Mouse (Mus musculus): ENCODE measurements at regions not wholly inside any gene's neighbourhood (a gene's known extent, or its start where the extent isn't known, plus 50 kb on each side); places are given as distances from the start of the nearest gene placed in this dataset.
"Not testable (repeated sequence)": the region's sequence is repeated elsewhere in the genome, so short reads cannot be mapped to it uniquely, and the experiment has no call there.

- DNase-seq (ENCODE audit: low read depth, low spot score) = no peak
Measured at GRCm38 (mm10) chr6:143431896-143432450, 265.0 kb downstream of the Etnk1 start.

- DNase-seq (ENCODE audit: low read depth, low spot score) = no peak
Measured at GRCm38 (mm10) chr6:143437367-143438271, 270.6 kb downstream of the Etnk1 start.

GRCm38 (mm10) chr6:143438272-143438591, 271.2 kb downstream of the Etnk1 start:
- DNase-seq (ENCODE audit: low read depth, low spot score) = no peak

GRCm38 (mm10) chr6:143439484-143439883, 272.5 kb downstream of the Etnk1 start:
- no peak for DNase-seq (ENCODE audit: low read depth, low spot score)

- DNase-seq (ENCODE audit: low read depth, low spot score) = no peak
Measured at GRCm38 (mm10) chr6:143440237-143440950, 273.4 kb downstream of the Etnk1 start.

- DNase-seq (ENCODE audit: low read depth, low spot score) = no peak
Measured at GRCm38 (mm10) chr6:143442361-143442760, 275.3 kb downstream of the Etnk1 start.

GRCm38 (mm10) chr6:143443446-143443845, 276.4 kb downstream of the Etnk1 start:
- no peak for DNase-seq (ENCODE audit: low read depth, low spot score)

- DNase-seq (ENCODE audit: low read depth, low spot score) = no peak
Measured at GRCm38 (mm10) chr6:143444782-143445181, 277.8 kb downstream of the Etnk1 start.

GRCm38 (mm10) chr6:143445834-143446552, 279.0 kb downstream of the Etnk1 start:
- DNase-seq (ENCODE audit: low read depth, low spot score) = no peak

GRCm38 (mm10) chr6:143447060-143447459, 280.0 kb downstream of the Etnk1 start:
- DNase-seq (ENCODE audit: low read depth, low spot score) = no peak

- DNase-seq (ENCODE audit: low read depth, low spot score) = no peak
Measured at GRCm38 (mm10) chr6:143449071-143449470, 282.1 kb downstream of the Etnk1 start.

GRCm38 (mm10) chr6:143451869-143452268, 284.8 kb downstream of the Etnk1 start:
- no peak for DNase-seq (ENCODE audit: low read depth, low spot score)

GRCm38 (mm10) chr6:143454695-143455218, 287.7 kb downstream of the Etnk1 start:
- DNase-seq (ENCODE audit: low read depth, low spot score) = no peak

GRCm38 (mm10) chr6:143464907-143465537, 298.0 kb downstream of the Etnk1 start:
- no peak for DNase-seq (ENCODE audit: low read depth, low spot score)

GRCm38 (mm10) chr6:143472676-143473075, 305.7 kb downstream of the Etnk1 start:
- not testable (repeated sequence) for DNase-seq (ENCODE audit: low read depth, low spot score)

- no peak for DNase-seq (ENCODE audit: low read depth, low spot score)
Measured at GRCm38 (mm10) chr6:143474396-143474795, 307.4 kb downstream of the Etnk1 start.

GRCm38 (mm10) chr6:143475296-143475695, 308.3 kb downstream of the Etnk1 start:
- no peak for DNase-seq (ENCODE audit: low read depth, low spot score)

- DNase-seq (ENCODE audit: low read depth, low spot score) = no peak
Measured at GRCm38 (mm10) chr6:143477396-143477795, 310.4 kb downstream of the Etnk1 start.

- no peak for DNase-seq (ENCODE audit: low read depth, low spot score)
Measured at GRCm38 (mm10) chr6:143479239-143479638, 312.2 kb downstream of the Etnk1 start.

GRCm38 (mm10) chr6:143479701-143480388, 312.8 kb downstream of the Etnk1 start:
- no peak for DNase-seq (ENCODE audit: low read depth, low spot score)

GRCm38 (mm10) chr6:143482272-143482671, 315.3 kb downstream of the Etnk1 start:
- no peak for DNase-seq (ENCODE audit: low read depth, low spot score)
